Mouse (Mus musculus) intestine, embryonic 15.5 days (tissue): ENCODE data around the gene Bmp7. TPM values are rescaled to one million over a fixed set of nuclear protein-coding genes. Genes with fewer than 3 reads are reported as not detected.

Experiments used
- ATAC-seq: fragments of 200-750 bp; cut with Nextera tagmentation; 2 replicates; pipeline ENCODE4 v1.8.0; 2017; ENCODE audit warnings: moderate TSS enrichment, moderate library complexity
- H3K27ac ChIP-seq: fragments of 300-500 bp; sonication (generic); 2 replicates; pipeline ENCODE4 v1.5.1; 2015; ENCODE audit warnings: mild to moderate bottlenecking, inconsistent platforms
- H3K27me3 ChIP-seq: fragments of 300-500 bp; sonication (generic); replicated peaks from 2 replicates; pipeline ENCODE4 v1.6.1; 2015; ENCODE audit warnings: inconsistent platforms
- H3K36me3 ChIP-seq: fragments of 300-500 bp; sonication (generic); 2 replicates; pipeline ENCODE4 v1.6.1; 2015; ENCODE audit warnings: inconsistent platforms
- H3K4me1 ChIP-seq: fragments of 300-500 bp; sonication (generic); replicated peaks from 2 replicates; pipeline ENCODE4 v1.6.1; 2015; ENCODE audit warnings: inconsistent platforms
- H3K4me2 ChIP-seq: fragments of 300-500 bp; sonication (generic); replicated peaks from 2 replicates; pipeline ENCODE4 v1.6.1; 2015; ENCODE audit warnings: mild to moderate bottlenecking, inconsistent platforms
- H3K4me3 ChIP-seq: fragments of 300-500 bp; sonication (generic); replicated peaks from 2 replicates; pipeline ENCODE4 v1.5.1; 2015; ENCODE audit warnings: inconsistent platforms
- H3K9ac ChIP-seq: fragments of 300-500 bp; sonication (generic); 2 replicates; pipeline ENCODE4 v1.6.1; 2015; ENCODE audit warnings: inconsistent platforms
- H3K9me3 ChIP-seq: fragments of 300-500 bp; sonication (generic); 2 replicates; pipeline ENCODE4 v1.6.1; 2016; ENCODE audit warnings: inconsistent platforms
- WGBS: fragments of 180-500 bp; shearing (Covaris S2); methylation state at CpG from one replicate; pipeline ENCODE4 v1.1.7; 2015; 5-methylcytosine and 5-hydroxymethylcytosine counted together
- polyA plus RNA-seq: library from polyadenylated mRNA; unstranded; fragments of >200 nt; fragmentation: Nextera tagmentation; extraction: Ambion mirVana; gene quantifications from 2 replicates; pipeline ENCODE4 v1.2.1, GENCODE M21; 2015

Bmp7 gene
- polyA plus RNA-seq, 1 experiment from 2014 or later = 17.4 TPM

GRCm38 (mm10) chr2:172840905-172841750 lies 99.0 kb downstream of the Bmp7 start:
- no peaks in the 10 kb centered on the region for H3K36me3 ChIP-seq
- peaks cover 21% of the 10 kb centered on the region for H3K4me1 ChIP-seq
- H3K9ac ChIP-seq = no peak overlapping the region

DNA sequence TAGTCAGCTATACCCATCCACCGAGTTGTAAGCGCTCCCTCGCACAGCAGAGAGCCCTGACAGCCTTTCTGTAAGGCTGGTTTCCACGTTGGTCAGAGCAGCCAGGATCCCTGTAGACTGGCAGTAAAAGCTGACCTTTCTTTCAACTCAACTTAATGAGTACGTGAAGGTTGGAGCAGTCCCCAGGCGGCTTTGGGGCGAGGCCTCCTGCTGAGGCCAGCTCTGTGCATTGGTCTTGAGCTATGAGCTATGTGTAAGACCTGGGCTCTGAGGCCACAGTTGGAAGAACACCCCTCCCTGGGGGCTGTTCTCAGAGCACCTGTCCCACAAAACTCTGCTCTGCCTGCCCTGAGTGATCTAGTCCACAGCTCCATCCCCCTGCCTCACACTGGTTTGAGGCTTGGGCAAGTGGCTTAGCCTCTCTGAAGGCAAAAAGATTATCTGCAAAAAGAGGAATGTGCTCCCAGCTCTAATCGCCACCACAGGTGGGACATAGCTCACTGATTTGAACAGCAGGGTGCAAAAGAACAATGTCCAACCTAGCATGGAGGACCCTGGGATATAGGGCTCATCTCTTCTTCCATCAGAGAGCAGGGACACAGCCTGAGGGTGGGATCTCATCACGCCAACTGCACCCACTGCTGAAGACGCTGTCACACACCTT lies 100.7 kb downstream of the Bmp7 start:
- 45% methylated on average over 10 of the region's 10 CpGs for WGBS
- H3K27ac ChIP-seq = no peak overlapping the region

More at GRCm38 (mm10) chr2:172840905-172841750, 99.0 kb downstream of the Bmp7 start:
- Histone ChIP-seq H3K27ac (peak overlapping the region; percentile 48; the same call in 1 of the 2 replicates), H3K4me2 (peak overlapping the region; percentile 33; the same call in 1 of the 2 replicates), H3K9me3 (no peaks in the 10 kb centered on the region), H3K27me3 (no peaks in the 10 kb centered on the region), H3K4me3 (no peak overlapping the region; the same call in 1 of the 2 replicates)
- ATAC-seq = peak; percentile 62
- WGBS = 47% methylated on average over 11 of the region's 11 CpGs

DNA sequence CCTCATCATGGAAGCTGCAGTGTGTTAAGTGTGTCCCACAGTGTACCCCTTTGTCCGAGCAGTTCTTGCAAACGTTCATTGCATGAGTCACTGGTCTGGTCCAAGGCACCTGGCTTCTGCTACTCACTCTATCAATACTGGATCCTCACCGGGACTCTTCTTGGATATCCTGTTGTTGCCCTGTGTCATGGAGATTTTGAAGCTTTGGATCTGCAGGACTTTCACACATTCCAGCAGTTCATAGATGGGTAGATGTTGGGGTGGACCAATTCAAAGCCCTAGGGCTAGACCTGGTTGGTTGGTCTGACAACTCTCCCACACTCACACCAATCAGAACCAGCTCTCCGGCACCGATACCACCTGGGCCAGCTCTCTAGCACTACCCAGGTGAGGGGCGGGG lies 103.6 kb downstream of the Bmp7 start:
- Histone ChIP-seq H3K27me3 (no peaks in the 10 kb centered on the region), H3K9me3 (no peaks in the 10 kb centered on the region), H3K36me3 (no peaks in the 10 kb centered on the region), H3K4me3 (no peak overlapping the region), H3K9ac (no peak overlapping the region), H3K4me2 (no peak overlapping the region), H3K27ac (no peak overlapping the region), H3K4me1 (peaks cover 4% of the 10 kb centered on the region; the same call in 1 of the 2 replicates)
- WGBS = 76% methylated on average over 6 of the region's 6 CpGs
- no peak for ATAC-seq

More for the DNA sequence above, 100.7 kb downstream of the Bmp7 start:
- H3K27me3 ChIP-seq = no peaks in the 10 kb centered on the region
- no peak overlapping the region for H3K4me3 ChIP-seq
- H3K4me1 ChIP-seq = peaks cover 12% of the 10 kb centered on the region; the same call in 1 of the 2 replicates
- H3K4me2 ChIP-seq = no peak overlapping the region
- no peaks in the 10 kb centered on the region for H3K9me3 ChIP-seq
- ATAC-seq = peak; percentile 61
- no peaks in the 10 kb centered on the region for H3K36me3 ChIP-seq
- no peak overlapping the region for H3K9ac ChIP-seq

DNA sequence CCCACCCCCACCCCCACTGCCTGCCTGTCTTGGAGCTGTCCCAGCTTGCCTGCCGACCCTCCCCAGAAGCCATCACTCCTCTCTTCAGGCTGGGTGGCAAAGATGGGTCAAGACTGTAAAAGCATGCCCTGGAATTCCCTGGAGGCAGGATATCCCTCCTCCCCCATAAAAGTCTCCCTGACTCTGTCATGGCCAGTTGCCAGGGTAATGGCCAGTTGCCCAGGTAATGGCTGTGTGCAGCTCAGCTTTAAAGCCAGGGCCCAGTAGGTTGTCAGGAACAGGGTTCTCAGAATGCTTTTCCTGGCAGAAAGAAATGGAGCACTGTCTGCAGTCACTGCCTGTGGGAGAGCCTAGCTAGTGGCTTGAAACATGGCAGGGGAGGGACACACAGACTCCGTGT lies 106.9 kb downstream of the Bmp7 start:
- WGBS = 30% methylated on average over 2 of the region's 2 CpGs

GRCm38 (mm10) chr2:172831762-172832161 lies 108.4 kb downstream of the Bmp7 start:
- H3K4me1 ChIP-seq = 0 out of 2 replicates have a peak, but pooled peaks cover 2% of the 10 kb centered on the region
- H3K36me3 ChIP-seq = no peaks in the 10 kb centered on the region
- WGBS = 9% methylated on average over 5 of the region's 5 CpGs
- H3K27me3 ChIP-seq = no peaks in the 10 kb centered on the region
- H3K9me3 ChIP-seq = no peaks in the 10 kb centered on the region
- no peak overlapping the region for H3K9ac ChIP-seq
- no peak overlapping the region for H3K27ac ChIP-seq
- no peak overlapping the region for H3K4me2 ChIP-seq
- peak; percentile 76 for ATAC-seq
- H3K4me3 ChIP-seq = no peak overlapping the region

More for the DNA sequence above, 106.9 kb downstream of the Bmp7 start:
- H3K4me3 ChIP-seq = no peak overlapping the region
- H3K9ac ChIP-seq = no peak overlapping the region
- H3K9me3 ChIP-seq = no peaks in the 10 kb centered on the region
- H3K4me2 ChIP-seq = no peak overlapping the region
- H3K27ac ChIP-seq = no peak overlapping the region
- no peaks in the 10 kb centered on the region for H3K4me1 ChIP-seq
- 0 out of 2 replicates have a peak, but pooled peaks have one; percentile 5 for ATAC-seq
- no peaks in the 10 kb centered on the region for H3K27me3 ChIP-seq
- H3K36me3 ChIP-seq = no peaks in the 10 kb centered on the region

- no peak overlapping the region for H3K4me3 ChIP-seq
- H3K9me3 ChIP-seq = no peaks in the 10 kb centered on the region
- 13% methylated on average over 3 of the region's 3 CpGs for WGBS
- no peak overlapping the region for H3K27ac ChIP-seq
- 0 out of 2 replicates have a peak, but pooled peaks cover 2% of the 10 kb centered on the region for H3K4me1 ChIP-seq
- no peaks in the 10 kb centered on the region for H3K27me3 ChIP-seq
- ATAC-seq = peak; percentile 39
- no peaks in the 10 kb centered on the region for H3K36me3 ChIP-seq
- no peak overlapping the region for H3K4me2 ChIP-seq
- H3K9ac ChIP-seq = no peak overlapping the region
Measured at GRCm38 (mm10) chr2:172831133-172831532, 109.0 kb downstream of the Bmp7 start.

DNA sequence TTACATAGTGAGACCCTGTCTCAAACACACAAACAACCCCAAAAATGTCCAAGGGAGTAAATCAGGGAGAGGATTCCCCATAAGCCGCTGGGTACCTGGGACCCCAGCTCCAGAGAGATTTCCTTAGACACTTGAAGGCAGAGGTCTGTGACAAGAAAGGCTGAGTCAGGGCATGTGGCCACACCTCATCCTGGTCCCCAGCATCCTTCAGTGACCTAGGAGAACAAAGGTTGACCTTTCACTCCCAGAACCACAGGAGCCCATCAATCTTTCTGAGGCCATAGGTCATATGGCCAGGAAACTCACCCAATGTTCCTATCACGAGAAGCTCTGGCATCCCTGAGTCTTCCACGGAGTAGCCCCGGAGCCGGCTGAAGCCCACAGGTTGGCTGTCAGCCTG lies 111.9 kb downstream of the Bmp7 start:
- Histone ChIP-seq H3K36me3 (no peaks in the 10 kb centered on the region), H3K9me3 (no peaks in the 10 kb centered on the region), H3K4me2 (no peak overlapping the region), H3K4me3 (no peak overlapping the region), H3K9ac (no peak overlapping the region), H3K27me3 (no peaks in the 10 kb centered on the region), H3K4me1 (peaks cover 2% of the 10 kb centered on the region; the same call in 1 of the 2 replicates), H3K27ac (no peak overlapping the region)
- no peak for ATAC-seq
- 48% methylated on average over 5 of the region's 5 CpGs for WGBS

DNA sequence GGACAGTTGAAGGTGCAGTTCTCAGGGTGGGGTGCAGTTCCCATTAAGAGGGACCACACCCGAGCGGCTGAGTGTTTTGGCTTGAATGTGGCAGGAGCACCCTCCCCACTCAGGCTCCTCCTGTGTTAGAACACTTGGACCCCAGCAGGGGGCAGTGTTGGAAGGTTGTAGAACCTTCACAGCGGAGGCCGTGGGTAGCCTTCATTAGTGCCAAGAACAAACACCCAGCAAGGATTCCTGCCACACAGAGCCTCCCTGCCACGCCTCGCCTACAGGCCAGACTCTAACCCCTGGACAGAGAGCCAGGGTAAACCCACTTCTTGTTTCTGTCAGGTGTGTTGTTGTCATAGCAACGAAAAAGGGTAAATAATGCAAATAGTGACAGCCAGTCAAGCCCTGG lies 112.6 kb downstream of the Bmp7 start:
- WGBS = 51% methylated on average over 7 of the region's 7 CpGs
- H3K4me1 ChIP-seq = peaks cover 2% of the 10 kb centered on the region; the same call in 1 of the 2 replicates
- ATAC-seq = 0 out of 2 replicates have a peak, but pooled peaks have one; percentile 13
- H3K9me3 ChIP-seq = no peaks in the 10 kb centered on the region
- no peak overlapping the region for H3K4me3 ChIP-seq
- H3K4me2 ChIP-seq = no peak overlapping the region
- H3K27me3 ChIP-seq = 0 out of 2 replicates have a peak, but pooled peaks cover 3% of the 10 kb centered on the region
- H3K36me3 ChIP-seq = no peaks in the 10 kb centered on the region
- no peak overlapping the region for H3K27ac ChIP-seq
- H3K9ac ChIP-seq = no peak overlapping the region

DNA sequence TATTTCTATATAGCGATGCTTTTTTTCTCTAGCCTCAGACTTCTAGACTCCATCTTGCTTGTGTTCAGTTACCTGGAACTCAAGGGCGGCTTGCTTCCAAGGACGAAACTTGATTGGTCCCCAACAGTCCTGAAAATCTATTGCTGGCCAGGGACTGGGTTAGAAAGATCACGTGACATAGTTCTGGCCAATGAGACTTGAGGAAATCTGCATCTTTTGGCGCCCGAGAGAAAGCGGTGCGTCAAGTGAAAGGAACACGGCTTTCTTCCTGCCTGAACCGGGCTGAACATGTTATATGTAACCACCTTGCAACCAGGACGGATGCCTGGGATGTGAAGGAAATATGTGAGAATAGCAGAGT lies 114.4 kb downstream of the Bmp7 start:
- 86% methylated on average over 11 of the region's 11 CpGs for WGBS

DNA sequence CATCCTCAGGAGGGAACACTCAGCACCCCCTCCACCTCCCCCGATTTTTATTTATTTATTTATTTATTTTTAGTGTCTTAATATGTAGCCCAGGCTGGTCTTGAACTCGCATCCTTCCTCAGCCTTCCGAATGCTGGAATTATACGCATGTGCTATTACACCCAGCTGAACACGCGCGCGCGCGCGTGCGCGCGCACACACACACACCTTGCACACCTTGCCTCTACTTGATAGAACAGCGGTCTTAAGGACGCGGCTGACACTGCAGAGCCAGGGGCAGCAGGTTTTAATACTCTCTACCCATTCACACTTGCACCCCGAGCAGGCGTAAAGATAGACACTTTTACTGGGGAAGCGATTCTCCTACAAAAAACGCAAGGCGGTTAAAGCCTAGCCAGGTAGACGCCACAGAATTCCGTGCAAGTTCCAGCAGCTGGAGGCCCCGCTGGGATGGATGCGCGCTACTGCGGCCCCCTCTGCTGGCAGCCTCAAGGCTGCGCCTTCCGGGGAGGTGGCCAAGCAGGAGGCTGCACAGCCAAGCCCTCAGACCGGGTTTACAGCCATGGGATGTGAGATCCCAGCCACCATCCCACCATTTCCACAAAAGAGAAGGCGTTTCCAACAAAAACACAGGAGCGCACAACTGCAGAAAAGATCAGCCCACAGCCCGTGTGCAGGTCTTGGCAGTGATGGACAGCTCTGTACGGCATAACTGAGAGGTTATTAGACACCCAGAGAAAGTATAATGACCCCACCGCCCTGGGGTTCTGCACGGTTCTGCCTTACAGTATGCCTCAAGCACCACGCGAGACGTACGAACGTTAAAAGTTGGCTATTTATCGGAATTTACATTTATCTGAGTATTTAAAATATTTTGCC lies 115.0 kb downstream of the Bmp7 start:
- 0 out of 2 replicates have a peak, but pooled peaks cover 3% of the 10 kb centered on the region for H3K27me3 ChIP-seq
- no peak overlapping the region for H3K9ac ChIP-seq
- WGBS = 19% methylated on average over 43 of the region's 43 CpGs
- no peaks in the 10 kb centered on the region for H3K9me3 ChIP-seq
- H3K4me3 ChIP-seq = 0 out of 2 replicates have a peak overlapping the region, but pooled peaks have one; percentile 9
- peak overlapping the region; percentile 52 for H3K4me2 ChIP-seq
- peak; percentile 79 for ATAC-seq
- peaks cover 2% of the 10 kb centered on the region; the same call in 1 of the 2 replicates for H3K4me1 ChIP-seq
- H3K36me3 ChIP-seq = no peaks in the 10 kb centered on the region
- no peak overlapping the region for H3K27ac ChIP-seq

More for the DNA sequence above, 114.4 kb downstream of the Bmp7 start:
- Histone ChIP-seq H3K9me3 (no peaks in the 10 kb centered on the region), H3K4me1 (peaks cover 2% of the 10 kb centered on the region; the same call in 1 of the 2 replicates), H3K36me3 (no peaks in the 10 kb centered on the region), H3K27me3 (0 out of 2 replicates have a peak, but pooled peaks cover 3% of the 10 kb centered on the region), H3K4me3 (no peak overlapping the region), H3K27ac (no peak overlapping the region), H3K4me2 (no peak overlapping the region), H3K9ac (no peak overlapping the region)
- ATAC-seq = no peak

DNA sequence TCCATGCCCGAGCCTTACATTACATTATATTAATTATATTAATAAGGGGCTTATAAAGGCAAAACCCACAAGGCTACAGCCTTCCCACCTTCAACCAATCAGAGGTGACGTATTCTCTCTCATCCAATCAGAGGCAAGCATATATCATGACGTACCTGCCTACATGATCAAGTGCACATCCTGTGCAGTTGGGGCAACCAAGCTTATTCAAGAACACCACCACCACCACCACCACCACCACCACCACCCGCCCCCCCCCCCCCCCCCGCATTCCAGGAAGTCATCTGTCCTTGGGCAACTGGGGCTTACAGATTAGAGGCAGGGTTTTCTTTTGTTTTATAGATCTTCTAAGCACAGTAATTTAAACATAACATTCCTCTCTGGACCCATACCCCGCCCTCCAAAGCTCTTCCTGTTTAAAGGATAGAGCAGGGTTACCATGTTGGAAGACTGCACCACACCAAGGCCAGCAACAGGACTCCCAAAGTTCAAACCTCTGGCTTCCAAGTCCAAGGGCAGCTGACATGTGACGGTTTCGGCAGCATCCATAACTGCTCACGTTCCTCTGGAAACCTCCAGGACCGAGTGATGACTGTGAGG lies 121.4 kb downstream of the Bmp7 start:
- Histone ChIP-seq H3K4me3 (no peak overlapping the region), H3K27ac (no peak overlapping the region), H3K4me1 (no peaks in the 10 kb centered on the region), H3K9ac (no peak overlapping the region), H3K27me3 (peaks cover 3% of the 10 kb centered on the region; the same call in 1 of the 2 replicates), H3K9me3 (no peaks in the 10 kb centered on the region), H3K36me3 (no peaks in the 10 kb centered on the region), H3K4me2 (no peak overlapping the region)
- 77% methylated on average over 10 of the region's 10 CpGs for WGBS
- no peak for ATAC-seq
